Mouse (Mus musculus) gastrocnemius, postnatal 10 days (tissue): ENCODE measurements around the gene Ambra1. TPM values are rescaled to one million over a fixed set of nuclear protein-coding genes. Genes with fewer than 3 reads are reported as not detected.

Experiments used
- DNase-seq: peaks from one replicate; pipeline ENCODE4 v3.0.0; 2021; ENCODE audit warnings: mixed read lengths
- microRNA-seq, 2 experiments: library from miRNA; unstranded; fragments of <30 nt; microRNA quantifications; one replicate each; pipeline ENCODE4 v1.2.0; 2021
- total RNA-seq, 2 experiments: library from RNA; stranded (reverse); gene quantifications; 2 replicates each; pipeline ENCODE4 v1.2.3; 2021

The Ambra1 gene
- total RNA-seq, 2 experiments from 2014 or later: 16.6 to 22.1 TPM

- DNase-seq: no peak
Observed at GRCm38 (mm10) chr2:91961901-91962761, 232.2 kb downstream of the Ambra1 start.

- no peak for DNase-seq
Observed at GRCm38 (mm10) chr2:91962864-91963401, 233.0 kb downstream of the Ambra1 start.

- peak; percentile 99 for DNase-seq
Observed at GRCm38 (mm10) chr2:91963443-91963932, 233.6 kb downstream of the Ambra1 start.

- DNase-seq: no peak
Observed at GRCm38 (mm10) chr2:91964610-91965204, 234.8 kb downstream of the Ambra1 start.

- DNase-seq: peak; percentile 51
Observed at GRCm38 (mm10) chr2:91965417-91965816, 235.5 kb downstream of the Ambra1 start.

- no peak for DNase-seq
Observed at GRCm38 (mm10) chr2:91966367-91966766, 236.4 kb downstream of the Ambra1 start.

GRCm38 (mm10) chr2:91967962-91968361 lies 238.0 kb downstream of the Ambra1 start:
- no peak for DNase-seq

Small RNA genes lying within 50 kb of the gene (microRNA-seq; reads per million reads assigned to microRNA genes)
- gene Mir6999: 0.25 to 0.32 reads per million in 2 experiments

Other genes starting within 250 kb of the Ambra1 start
- 10 to 100 TPM; 41.5 to 48.1 TPM for gene Ckap5, start 203.4 kb upstream of the Ambra1 start, total RNA-seq
- 1 to 10 TPM in 1 of 2 experiments, under 1 TPM in 1; 0.16 to 1.1 TPM for gene F2, start 93.7 kb upstream of the Ambra1 start, total RNA-seq
- gene Zfp408, start 80.3 kb upstream of the Ambra1 start, total RNA-seq: 1 to 10 TPM; 5.9 to 6.4 TPM
- gene Arhgap1, start 80.3 kb upstream of the Ambra1 start, total RNA-seq: 10 to 100 TPM; 23.6 to 28.1 TPM
- 10 to 100 TPM; 22.2 to 23.7 TPM for gene Atg13, start 19.6 kb upstream of the Ambra1 start, total RNA-seq
- gene Harbi1, start 19.3 kb upstream of the Ambra1 start, total RNA-seq: 1 to 10 TPM; 4.4 TPM
- under 1 TPM in 1 of 2 experiments, not detected in 1; 0.16 TPM for gene Chrm4, start 197.1 kb downstream of the Ambra1 start, total RNA-seq
- 10 to 100 TPM; 43.3 to 55.2 TPM for gene Mdk, start 202.2 kb downstream of the Ambra1 start, total RNA-seq
- gene Gm9821, start 215.6 kb downstream of the Ambra1 start, total RNA-seq: not detected
- 10 to 100 TPM; 60.5 to 84.3 TPM for gene Dgkz, start 245.7 kb downstream of the Ambra1 start, total RNA-seq